Mouse (Mus musculus) heart, postnatal 14 days (tissue): ENCODE results near the gene Tbc1d14. TPM values are rescaled to one million over a fixed set of nuclear protein-coding genes. Genes with fewer than 3 reads are reported as not detected.

Experiments used
- DNase-seq, 2 experiments: peaks; one replicate each; pipeline ENCODE4 v3.0.0; 2021 to 2022
- intact Hi-C: fragments of 180-260 bp; cut with DNase I; formaldehyde crosslinking; loops from one replicate; pipeline ENCODE4 v1.15.1; 2025
- long read RNA-seq, 2 experiments: library from polyadenylated mRNA; stranded (forward); transcript quantifications; one replicate each; pipeline ENCODE4 v2.0.0; 2021
- total RNA-seq, 2 experiments: library from RNA; stranded (reverse); gene quantifications; 2 replicates each; pipeline ENCODE4 v1.2.3; 2021

Gene Tbc1d14
- total RNA-seq: 10 to 100 TPM; 14.5 to 17.0 TPM
- long read RNA-seq, experiment 1, full-length matches to known transcripts: 7 of 15 reads
- long read RNA-seq, experiment 1, partial matches to known transcripts: 2 of 15 reads
- long read RNA-seq, experiment 1, other reads (novel, unspliced or antisense): 6 of 15 reads
- long read RNA-seq, experiment 2, full-length matches to known transcripts: 2 of 4 reads
- long read RNA-seq, experiment 2, partial matches to known transcripts: 0 of 4 reads
- long read RNA-seq, experiment 2, other reads (novel, unspliced or antisense): 2 of 4 reads

- intact Hi-C loops: no loop called here
- DNase-seq: no peak
Measured at GRCm38 (mm10) chr5:36593176-36593575, at the start of gene Tbc1d14. Gene Tbc1d14, minus strand, starts transcription at chr5:36593276.

- no peak for DNase-seq
- intact Hi-C loops: no loop called here
Measured at GRCm38 (mm10) chr5:36625612-36626011, 32.5 kb upstream of the Tbc1d14 start.

- intact Hi-C loops: no loop called here
Measured at GRCm38 (mm10) chr5:36623670-36624069, 30.6 kb upstream of the Tbc1d14 start.

GRCm38 (mm10) chr5:36621058-36621449, 28.0 kb upstream of the Tbc1d14 start:
- intact Hi-C loops: no loop called here
- no peak for DNase-seq

More at GRCm38 (mm10) chr5:36623670-36624069, 30.6 kb upstream of the Tbc1d14 start:
- DNase-seq: no peak

- no peak for DNase-seq
Measured at GRCm38 (mm10) chr5:36620409-36621057, 27.5 kb upstream of the Tbc1d14 start.

GRCm38 (mm10) chr5:36618890-36619289, 25.8 kb upstream of the Tbc1d14 start:
- intact Hi-C loops: no loop called here
- DNase-seq: no peak

More at GRCm38 (mm10) chr5:36620409-36621057, 27.5 kb upstream of the Tbc1d14 start:
- intact Hi-C loops: no loop called here

- intact Hi-C loops: no loop called here
- no peak for DNase-seq
Measured at GRCm38 (mm10) chr5:36618356-36618755, 25.3 kb upstream of the Tbc1d14 start.

GRCm38 (mm10) chr5:36614124-36614523, 21.0 kb upstream of the Tbc1d14 start:
- intact Hi-C loops: no loop called here
- no peak for DNase-seq

DNA sequence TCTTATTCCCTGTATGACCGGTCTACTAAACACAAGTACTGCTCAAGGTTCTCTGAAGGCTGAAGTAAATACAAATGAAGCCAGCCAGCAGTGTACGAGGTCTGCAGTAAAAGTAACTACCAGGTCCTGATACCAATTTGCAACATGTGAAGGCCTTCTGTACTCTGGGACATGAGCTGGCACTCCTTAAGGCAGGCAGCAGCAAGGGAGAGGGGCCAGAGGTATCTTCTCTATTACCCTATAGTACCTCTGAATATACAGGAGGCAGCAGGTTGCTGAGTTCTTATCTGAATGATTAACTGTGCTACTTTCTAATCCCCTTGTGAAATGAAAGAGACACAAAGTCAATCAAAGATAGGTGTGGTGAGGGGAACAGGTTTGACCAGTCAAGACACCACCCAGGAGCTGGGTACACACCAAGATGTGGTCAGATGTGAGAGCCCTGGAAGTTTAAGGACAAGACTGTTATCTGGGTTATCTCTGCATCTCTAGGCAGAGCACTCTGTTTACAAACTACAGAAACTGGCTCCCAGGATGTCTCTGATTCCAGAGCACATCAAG, 15.9 kb upstream of the Tbc1d14 start:
- intact Hi-C loops: no loop called here
- no peak for DNase-seq

DNA sequence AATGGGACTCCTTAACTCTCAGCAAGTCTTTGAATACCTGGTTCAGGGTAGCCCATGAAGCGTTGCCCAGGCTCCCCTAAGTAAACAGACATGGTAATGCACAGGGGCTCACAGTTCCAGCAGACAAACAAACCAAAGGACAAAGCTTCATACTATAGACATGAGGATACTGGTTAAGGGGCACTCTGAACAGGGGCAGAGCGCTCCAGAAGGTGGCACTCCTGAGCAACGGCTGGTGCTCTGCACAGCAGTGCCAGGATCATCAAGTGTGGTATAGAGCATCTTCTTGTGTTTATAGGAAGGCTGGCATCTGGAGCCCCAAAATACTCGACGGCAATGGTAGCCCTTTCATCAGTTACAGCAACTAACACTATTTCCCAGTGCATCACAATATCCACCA, 10.0 kb upstream of the Tbc1d14 start:
- intact Hi-C loops: no loop called here
- DNase-seq: peak; percentile 48 to 66

DNA sequence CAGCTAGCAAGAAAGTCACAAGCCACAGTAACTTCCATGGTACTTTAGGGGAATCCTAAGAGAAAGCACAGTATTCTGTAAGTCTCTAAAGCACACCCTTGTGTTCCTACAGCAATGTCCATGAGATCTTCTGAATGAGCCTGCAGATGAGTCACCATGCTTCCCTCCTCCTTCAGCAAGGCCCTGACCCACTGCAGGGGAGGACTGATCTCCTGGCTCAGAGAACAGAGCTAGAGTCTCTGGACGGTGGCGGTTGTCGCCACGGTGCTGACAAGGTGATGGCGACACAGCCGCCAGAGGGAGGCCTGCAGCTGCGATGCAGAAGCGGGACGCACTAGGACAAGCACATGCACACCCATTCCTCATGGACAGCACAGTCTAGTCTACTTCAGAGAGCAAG, 9.0 kb upstream of the Tbc1d14 start:
- intact Hi-C loops: loop anchor here (1.0 kb wide), 1 partner anchor 140 kb away; no protein-coding TSS in a partner anchor

GRCm38 (mm10) chr5:36601492-36601891, 8.4 kb upstream of the Tbc1d14 start:
- DNase-seq: no peak
- intact Hi-C loops: no loop called here

More for the DNA sequence above, 9.0 kb upstream of the Tbc1d14 start:
- DNase-seq: no peak

GRCm38 (mm10) chr5:36598883-36599282, 5.8 kb upstream of the Tbc1d14 start:
- intact Hi-C loops: no loop called here
- DNase-seq: no peak

DNA sequence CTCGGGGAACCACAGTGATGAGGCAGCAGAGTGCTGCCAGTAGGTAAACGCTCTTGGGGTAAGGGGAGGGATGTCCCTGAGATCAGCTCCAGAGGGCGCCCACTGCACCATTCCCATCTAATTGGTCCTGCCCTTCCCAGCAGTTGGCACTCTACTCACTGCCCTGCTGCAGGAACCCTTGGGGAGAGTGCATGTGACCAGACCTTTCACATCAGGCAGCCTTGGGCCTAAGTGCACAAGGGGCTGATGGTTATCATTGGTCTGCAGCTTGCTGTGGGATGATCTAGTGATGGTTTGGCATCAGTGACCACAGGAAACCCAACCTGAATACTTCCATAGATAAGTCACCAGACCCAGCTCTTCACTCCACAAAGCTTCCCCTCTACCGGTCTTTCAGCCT, 4.6 kb upstream of the Tbc1d14 start:
- DNase-seq: peak in 1 of 2 experiments; percentile 39
- intact Hi-C loops: no loop called here

DNA sequence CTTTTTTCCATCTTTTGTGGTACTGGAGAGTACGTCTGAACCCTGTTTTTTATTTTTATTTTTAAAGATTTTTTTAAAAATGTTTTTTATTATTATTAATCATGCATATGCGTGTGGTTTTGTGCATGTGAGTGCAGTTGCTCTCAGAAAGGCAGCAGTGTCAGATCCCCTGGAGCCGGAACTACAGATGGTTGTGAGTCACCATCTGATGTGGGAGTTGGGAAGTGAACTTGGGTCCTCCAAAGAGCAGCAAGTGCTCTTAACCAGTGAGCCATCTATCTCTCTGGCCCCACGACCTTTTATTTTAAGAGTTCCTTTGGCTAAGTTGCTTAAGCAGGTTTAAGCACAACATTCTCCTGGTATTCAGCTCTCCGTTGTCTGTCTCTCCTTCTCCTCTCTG, 3.1 kb upstream of the Tbc1d14 start:
- no peak for DNase-seq
- intact Hi-C loops: no loop called here

GRCm38 (mm10) chr5:36595115-36595514, 2.0 kb upstream of the Tbc1d14 start:
- DNase-seq: no peak
- intact Hi-C loops: no loop called here

DNA sequence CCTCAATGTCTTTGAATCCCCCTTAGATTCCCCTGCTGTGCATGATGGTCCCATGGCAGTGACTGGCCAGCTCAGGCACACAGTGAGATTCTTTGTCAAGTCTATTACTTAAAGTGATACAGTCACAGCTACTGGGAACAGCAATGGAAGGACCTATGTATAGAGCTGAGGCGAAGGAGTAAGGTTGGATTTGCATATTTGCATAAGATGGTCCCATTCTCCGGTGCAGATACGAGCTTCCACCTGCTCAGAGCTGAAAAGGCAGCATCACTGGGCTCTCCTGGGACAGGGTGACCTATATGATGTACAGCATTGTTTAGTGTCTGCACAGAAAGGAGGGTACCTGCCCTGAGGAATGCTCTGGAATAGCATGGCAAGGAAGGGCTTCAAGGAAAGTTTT, 1.3 kb upstream of the Tbc1d14 start:
- intact Hi-C loops: no loop called here
- no peak for DNase-seq

DNA sequence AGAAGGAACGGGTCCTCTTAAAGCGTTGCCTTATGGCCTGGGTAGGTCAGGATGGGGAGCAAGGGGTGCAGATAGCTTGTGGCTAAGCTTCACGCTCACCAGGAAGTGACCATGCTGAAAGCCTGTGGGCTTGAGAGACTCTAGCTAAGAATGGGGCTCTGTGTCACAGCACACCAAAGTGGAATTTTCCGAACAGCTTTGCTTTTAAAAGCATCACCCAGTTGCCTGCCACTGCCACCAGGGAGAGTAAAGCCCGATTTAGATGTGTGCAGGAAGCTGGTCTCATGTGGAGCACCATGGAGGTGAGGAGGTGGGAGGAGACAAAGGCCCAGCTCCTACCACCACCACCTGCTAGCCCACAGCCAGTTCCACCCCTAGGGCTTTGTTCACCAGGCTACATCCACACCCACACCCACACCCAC, 2.6 kb downstream of the Tbc1d14 start:
- intact Hi-C loops: no loop called here
- no peak for DNase-seq

GRCm38 (mm10) chr5:36584299-36584698, 8.8 kb downstream of the Tbc1d14 start:
- DNase-seq: no peak
- intact Hi-C loops: loop anchor here (5.0 to 10.0 kb wide), 2 partner anchors 122 to 161 kb away; partner anchors contain the start of genes Bloc1s4 and Grpel1

- intact Hi-C loops: loop anchor here (2.0 to 10.0 kb wide), 3 partner anchors 51 to 163 kb away; partner anchors contain the start of genes Bloc1s4 and Grpel1
- DNase-seq: peak; percentile 99
Measured at GRCm38 (mm10) chr5:36581924-36582642, 11.0 kb downstream of the Tbc1d14 start.
